Mouse (Mus musculus): ENCODE results near the gene Ncam1. TPM values are rescaled to one million over a fixed set of nuclear protein-coding genes. Genes with fewer than 3 reads are reported as not detected.

Ncam1 gene
- polyA plus RNA-seq, 1 experiment from 2014 or later, result 132 TPM

- Histone ChIP-seq H3K27ac (no peak overlapping the region), H3K9me3 (no peaks in the 10 kb centered on the region), H3K4me3 (replicated peaks) (no peak overlapping the region), H3K4me2 (no peak overlapping the region), H3K36me3 (replicated peaks) (no peaks in the 10 kb centered on the region), H3K27me3 (no peaks in the 10 kb centered on the region), H3K4me1 (peaks cover 2% of the 10 kb centered on the region; the same call in 1 of the 2 replicates), H3K9ac (no peak overlapping the region)
- no peak for ATAC-seq (ENCODE audit: low FRiP score)
- WGBS, result 92% methylated on average over 6 of the region's 6 CpGs
These were observed 327.8 kb downstream of the Ncam1 start for GRCm38 (mm10) chr9:49470946-49471345.

GRCm38 (mm10) chr9:49470006-49470405 is 328.7 kb downstream of the Ncam1 start:
- WGBS, result 95% methylated on average over 19 of the region's 19 CpGs

GRCm38 (mm10) chr9:49456136-49456535 is 342.6 kb downstream of the Ncam1 start:
- Histone ChIP-seq H3K27ac (no peak overlapping the region), H3K36me3 (replicated peaks) (no peaks in the 10 kb centered on the region), H3K27me3 (no peaks in the 10 kb centered on the region), H3K9me3 (no peaks in the 10 kb centered on the region), H3K9ac (no peak overlapping the region), H3K4me1 (no peaks in the 10 kb centered on the region), H3K4me2 (no peak overlapping the region), H3K4me3 (replicated peaks) (no peak overlapping the region)
- WGBS, result 86% methylated on average over 3 of the region's 3 CpGs
- ATAC-seq (ENCODE audit: low FRiP score), result no peak

More at GRCm38 (mm10) chr9:49470006-49470405, 328.7 kb downstream of the Ncam1 start:
- H3K4me3 ChIP-seq (replicated peaks), result no peak overlapping the region
- peaks cover 2% of the 10 kb centered on the region; the same call in 1 of the 2 replicates for H3K4me1 ChIP-seq
- no peak overlapping the region for H3K27ac ChIP-seq
- H3K9me3 ChIP-seq, result no peaks in the 10 kb centered on the region
- H3K4me2 ChIP-seq, result no peak overlapping the region
- H3K9ac ChIP-seq, result no peak overlapping the region
- no peak for ATAC-seq (ENCODE audit: low FRiP score)
- H3K36me3 ChIP-seq (replicated peaks), result no peaks in the 10 kb centered on the region
- H3K27me3 ChIP-seq, result no peaks in the 10 kb centered on the region

- no peak for ATAC-seq (ENCODE audit: low FRiP score)
- Histone ChIP-seq H3K27me3 (no peaks in the 10 kb centered on the region), H3K36me3 (replicated peaks) (no peaks in the 10 kb centered on the region), H3K27ac (no peak overlapping the region), H3K9ac (no peak overlapping the region), H3K4me1 (no peaks in the 10 kb centered on the region), H3K4me2 (no peak overlapping the region), H3K4me3 (replicated peaks) (no peak overlapping the region), H3K9me3 (no peaks in the 10 kb centered on the region)
- 97% methylated on average over 1 of the region's 1 CpGs for WGBS
These were observed 346.3 kb downstream of the Ncam1 start for GRCm38 (mm10) chr9:49452396-49452795.

Measured in forebrain, embryonic 12.5 days (tissue).